ENCODE assay signal across 9 mouse cellular contexts in genomic region chr8:45629066-45629430, GRCm38 (mm10).
DNase-seq lines count a peak whose midpoint lies in the region; ATAC-seq and TF ChIP-seq lines count a peak whose summit lies in the region.
"Had no signal": no experiment of that assay in that cellular context is flagged by ENCODE, and none has a peak within 500 bp of the region (broad histone marks: within the 10 kb centered on the region; RNA-seq: fewer than 3 reads in every experiment).

No protein-coding gene starts in this region.

- peak overlapping the region; percentile 38 for H3K27ac ChIP-seq in lung, embryonic 15.5 days
- H3K27ac ChIP-seq in liver, embryonic 13.5 days: no peak overlapping the region
- H3K27ac ChIP-seq in stomach, postnatal 0 days (replicated peaks): no peak overlapping the region

- H3K4me1 ChIP-seq in lung, embryonic 15.5 days: no peaks in the 10 kb centered on the region
- H3K4me1 ChIP-seq in liver, embryonic 13.5 days (replicated peaks): no peaks in the 10 kb centered on the region
- H3K4me1 ChIP-seq in stomach, postnatal 0 days (replicated peaks; ENCODE audit: control insufficient read depth, insufficient read depth): no peaks in the 10 kb centered on the region

- WGBS in lung, embryonic 15.5 days: 48% methylated on average over 8 of the region's 8 CpGs
- 71% methylated on average over 8 of the region's 8 CpGs for WGBS in liver, embryonic 13.5 days (ENCODE audit: insufficient replicate concordance)
- WGBS in stomach, postnatal 0 days: 50% methylated on average over 8 of the region's 8 CpGs

- H3K9ac ChIP-seq in lung, embryonic 15.5 days: no peak overlapping the region
- H3K9ac ChIP-seq in liver, embryonic 13.5 days: no peak overlapping the region
- H3K9ac ChIP-seq in stomach, postnatal 0 days (ENCODE audit: low read length): no peak overlapping the region

- H3K27me3 ChIP-seq in lung, embryonic 15.5 days: no peaks in the 10 kb centered on the region
- no peaks in the 10 kb centered on the region for H3K27me3 ChIP-seq in liver, embryonic 13.5 days
- H3K27me3 ChIP-seq in stomach, postnatal 0 days (ENCODE audit: control insufficient read depth, insufficient read depth, low read length): no peaks in the 10 kb centered on the region

- no peaks in the 10 kb centered on the region for H3K36me3 ChIP-seq in lung, embryonic 15.5 days
- H3K36me3 ChIP-seq in liver, embryonic 13.5 days: no peaks in the 10 kb centered on the region
- no peaks in the 10 kb centered on the region for H3K36me3 ChIP-seq in stomach, postnatal 0 days (ENCODE audit: control insufficient read depth, insufficient read depth, low read length)

- H3K4me2 ChIP-seq in lung, embryonic 15.5 days: peak overlapping the region; percentile 88
- H3K4me2 ChIP-seq in liver, embryonic 13.5 days: peak overlapping the region; percentile 23; the same call in 1 of the 2 replicates
- peak overlapping the region; percentile 83 for H3K4me2 ChIP-seq in stomach, postnatal 0 days (replicated peaks; ENCODE audit: low read depth)

- H3K9me3 ChIP-seq in lung, embryonic 15.5 days: no peaks in the 10 kb centered on the region
- H3K9me3 ChIP-seq in liver, embryonic 13.5 days (replicated peaks): no peaks in the 10 kb centered on the region
- no peaks in the 10 kb centered on the region for H3K9me3 ChIP-seq in stomach, postnatal 0 days (ENCODE audit: control insufficient read depth, low read length)

- no peak for TF ChIP-seq CTCF in stomach, postnatal 0 days (IDR thresholded peaks at IDR 0.05; ENCODE audit: low read depth)

- DNase-seq in adrenal gland, adult 2 months: peak; percentile 36
- DNase-seq in adrenal gland, postnatal 4 days (ENCODE audit: low spot score in 2 of 2): no peak
- DNase-seq in lung, postnatal 36 days: no peak
- DNase-seq in liver, embryonic 13.5 days: no peak
- no peak for DNase-seq in stomach, postnatal 0 days (ENCODE audit: low spot score)
- DNase-seq in urinary bladder, adult 18-20 months (ENCODE audit: low spot score in 2 of 2): no peak
- DNase-seq: thymus, postnatal 25 days had no signal

- no peak for TF ChIP-seq EP300 in stomach, postnatal 0 days (optimal IDR thresholded peaks at IDR 0.05)

- ATAC-seq in lung, embryonic 15.5 days (ENCODE audit: borderline replicate concordance, extremely low read depth, low FRiP score, low TSS enrichment): no peak
- no peak for ATAC-seq in liver, embryonic 13.5 days (ENCODE audit: low read depth)
- ATAC-seq in stomach, postnatal 0 days (ENCODE audit: low FRiP score, low TSS enrichment): no peak
- ATAC-seq in granulocyte monocyte progenitor cell, adult 5-6 weeks (replicated peaks; ENCODE audit: poor library complexity, severe bottlenecking): no peak

- peak overlapping the region; percentile 57 for H3K4me3 ChIP-seq in lung, embryonic 15.5 days
- peak overlapping the region; percentile 53; the same call in 1 of the 2 replicates for H3K4me3 ChIP-seq in liver, embryonic 13.5 days (replicated peaks)
- peak overlapping the region; percentile 62 for H3K4me3 ChIP-seq in stomach, postnatal 0 days (ENCODE audit: low read depth, low read length)

Comparison
In these comparisons a context has a peak if more than half of its experiments do, and no peak if none do; other contexts are left out.
1. H3K4me2 ChIP-seq: peak in every context shown above with its lines; median percentile 88 in lung, embryonic 15.5 days; 83 in stomach, postnatal 0 days; 23 in liver, embryonic 13.5 days.